Mouse (Mus musculus) erythroblast, embryonic 14.5 days (primary cell): ENCODE measurements around the gene Rasgef1b. TPM values are rescaled to one million over a fixed set of nuclear protein-coding genes. Genes with fewer than 3 reads are reported as not detected.

Experiments used
- H3K27me3 ChIP-seq: 2 replicates; pipeline ENCODE4 v1.6.1; 2012; ENCODE audit warnings: inconsistent platforms; ENCODE audit not compliant: control insufficient read depth
- H3K36me3 ChIP-seq: 2 replicates; pipeline ENCODE4 v1.6.1; 2012; ENCODE audit warnings: mild to moderate bottlenecking, inconsistent platforms; ENCODE audit not compliant: control insufficient read depth
- H3K4me1 ChIP-seq: 2 replicates; pipeline ENCODE4 v1.6.1; 2012; ENCODE audit warnings: inconsistent platforms; ENCODE audit not compliant: control insufficient read depth
- H3K4me3 ChIP-seq: replicated peaks from 2 replicates; pipeline ENCODE3; 2012; ENCODE audit warnings: moderate library complexity, mild to moderate bottlenecking, inconsistent platforms
- H3K9me3 ChIP-seq: 2 replicates; pipeline ENCODE4 v1.6.1; 2012; ENCODE audit warnings: low read length, inconsistent platforms, mixed read lengths; ENCODE audit not compliant: control insufficient read depth
- GATA1 ChIP-seq: IDR thresholded peaks from 2 replicates; pipeline ENCODE4 v1.6.1; 2012; ENCODE audit warnings: low read length, inconsistent platforms, mixed read lengths
- TAL1 ChIP-seq: IDR thresholded peaks from 3 replicates; pipeline ENCODE4 v1.6.1; 2012; ENCODE audit warnings: low read length, inconsistent platforms, mixed read lengths
- polyA plus RNA-seq: library from polyadenylated mRNA; stranded (reverse); fragments of >175 nt; gene quantifications from 2 replicates; pipeline ENCODE4 v1.2.3, GENCODE M21; 2012

Gene Rasgef1b
- polyA plus RNA-seq, 1 experiment, result 0.04 TPM

GRCm38 (mm10) chr5:99387185-99387981 lies 341.5 kb downstream of the Rasgef1b start:
- Histone ChIP-seq H3K4me1 (peaks cover 3% of the 10 kb centered on the region; the same call in 1 of the 2 replicates), H3K27me3 (no peaks in the 10 kb centered on the region), H3K4me3 (no peak overlapping the region), H3K36me3 (no peaks in the 10 kb centered on the region), H3K9me3 (no peaks in the 10 kb centered on the region)
- no peak for TF ChIP-seq TAL1
- no peak for TF ChIP-seq GATA1

- no peaks in the 10 kb centered on the region for H3K9me3 ChIP-seq
- TF ChIP-seq TAL1 (no peak), GATA1 (no peak)
- H3K4me3 ChIP-seq, result no peak overlapping the region
- H3K36me3 ChIP-seq, result no peaks in the 10 kb centered on the region
- peaks cover 3% of the 10 kb centered on the region; the same call in 1 of the 2 replicates for H3K4me1 ChIP-seq
- no peaks in the 10 kb centered on the region for H3K27me3 ChIP-seq
Measured at GRCm38 (mm10) chr5:99386246-99386845, 342.5 kb downstream of the Rasgef1b start.

GRCm38 (mm10) chr5:99385737-99386136 lies 343.1 kb downstream of the Rasgef1b start:
- Histone ChIP-seq H3K9me3 (no peaks in the 10 kb centered on the region), H3K4me3 (no peak overlapping the region), H3K4me1 (peaks cover 3% of the 10 kb centered on the region; the same call in 1 of the 2 replicates), H3K36me3 (no peaks in the 10 kb centered on the region), H3K27me3 (no peaks in the 10 kb centered on the region)
- TF ChIP-seq GATA1 (no peak), TAL1 (no peak)

GRCm38 (mm10) chr5:99385090-99385489 lies 343.8 kb downstream of the Rasgef1b start:
- Histone ChIP-seq H3K4me3 (no peak overlapping the region), H3K27me3 (no peaks in the 10 kb centered on the region), H3K4me1 (peaks cover 3% of the 10 kb centered on the region; the same call in 1 of the 2 replicates), H3K9me3 (no peaks in the 10 kb centered on the region), H3K36me3 (no peaks in the 10 kb centered on the region)
- TF ChIP-seq TAL1 (no peak), GATA1 (no peak)

GRCm38 (mm10) chr5:99383783-99384281 lies 345.0 kb downstream of the Rasgef1b start:
- no peaks in the 10 kb centered on the region for H3K36me3 ChIP-seq
- H3K27me3 ChIP-seq, result no peaks in the 10 kb centered on the region
- H3K4me1 ChIP-seq, result peaks cover 3% of the 10 kb centered on the region; the same call in 1 of the 2 replicates
- H3K4me3 ChIP-seq, result no peak overlapping the region
- TF ChIP-seq GATA1 (no peak), TAL1 (no peak)
- no peaks in the 10 kb centered on the region for H3K9me3 ChIP-seq

- H3K36me3 ChIP-seq, result no peaks in the 10 kb centered on the region
- no peaks in the 10 kb centered on the region for H3K27me3 ChIP-seq
- TF ChIP-seq GATA1 (no peak), TAL1 (no peak)
- no peak overlapping the region for H3K4me3 ChIP-seq
- H3K4me1 ChIP-seq, result no peaks in the 10 kb centered on the region
- no peaks in the 10 kb centered on the region for H3K9me3 ChIP-seq
Measured at GRCm38 (mm10) chr5:99382786-99383185, 346.1 kb downstream of the Rasgef1b start.

GRCm38 (mm10) chr5:99381639-99382038 lies 347.2 kb downstream of the Rasgef1b start:
- no peaks in the 10 kb centered on the region for H3K36me3 ChIP-seq
- TF ChIP-seq GATA1 (no peak), TAL1 (no peak)
- no peaks in the 10 kb centered on the region for H3K4me1 ChIP-seq
- H3K4me3 ChIP-seq, result no peak overlapping the region
- H3K9me3 ChIP-seq, result no peaks in the 10 kb centered on the region
- no peaks in the 10 kb centered on the region for H3K27me3 ChIP-seq

- no peaks in the 10 kb centered on the region for H3K27me3 ChIP-seq
- TF ChIP-seq GATA1 (no peak), TAL1 (no peak)
- no peaks in the 10 kb centered on the region for H3K4me1 ChIP-seq
- H3K9me3 ChIP-seq, result no peaks in the 10 kb centered on the region
- no peak overlapping the region for H3K4me3 ChIP-seq
- H3K36me3 ChIP-seq, result no peaks in the 10 kb centered on the region
Measured at GRCm38 (mm10) chr5:99380882-99381281, 348.0 kb downstream of the Rasgef1b start.

GRCm38 (mm10) chr5:99380166-99380565 lies 348.7 kb downstream of the Rasgef1b start:
- Histone ChIP-seq H3K9me3 (no peaks in the 10 kb centered on the region), H3K4me1 (no peaks in the 10 kb centered on the region), H3K4me3 (no peak overlapping the region), H3K36me3 (no peaks in the 10 kb centered on the region), H3K27me3 (no peaks in the 10 kb centered on the region)
- no peak for TF ChIP-seq TAL1
- TF ChIP-seq GATA1, result no peak
